Mouse (Mus musculus) olfactory bulb, adult 2 months (tissue): ENCODE measurements at regions not wholly inside any gene's neighbourhood (a gene's known extent, or its start where the extent isn't known, plus 50 kb on each side); places are given as distances from the start of the nearest gene placed in this dataset.

Source experiments
- H3K27ac ChIP-seq: fragments of 200-500 bp; 2 replicates; pipeline ENCODE4 v1.5.1; 2012; ENCODE audit warnings: low read depth, low read length; ENCODE audit not compliant: insufficient read depth
- H3K4me1 ChIP-seq: fragments of 200-500 bp; 2 replicates; pipeline ENCODE4 v1.6.1; 2012; ENCODE audit warnings: low read length; ENCODE audit not compliant: control insufficient read depth, insufficient read depth
- H3K4me3 ChIP-seq: fragments of 200-500 bp; 2 replicates; pipeline ENCODE4 v1.5.1; 2012; ENCODE audit warnings: mild to moderate bottlenecking, low read depth, low read length, moderate library complexity; ENCODE audit not compliant: insufficient read depth
- CTCF ChIP-seq: fragments of 200-500 bp; IDR thresholded peaks from 2 replicates; pipeline ENCODE4 v1.5.1; 2012; ENCODE audit warnings: low read depth, mild to moderate bottlenecking, low read length, moderate library complexity; ENCODE audit not compliant: insufficient read depth
- POLR2A ChIP-seq: fragments of 200-500 bp; IDR thresholded peaks from 2 replicates; pipeline ENCODE4 v1.6.1; 2012; ENCODE audit warnings: mild to moderate bottlenecking, low read depth, low read length, moderate library complexity; ENCODE audit not compliant: insufficient read depth
- WGBS: fragments of 180-500 bp; shearing (Covaris S2); methylation state at CpG from one replicate; pipeline ENCODE4 v1.1.7; 2018; 5-methylcytosine and 5-hydroxymethylcytosine counted together

DNA sequence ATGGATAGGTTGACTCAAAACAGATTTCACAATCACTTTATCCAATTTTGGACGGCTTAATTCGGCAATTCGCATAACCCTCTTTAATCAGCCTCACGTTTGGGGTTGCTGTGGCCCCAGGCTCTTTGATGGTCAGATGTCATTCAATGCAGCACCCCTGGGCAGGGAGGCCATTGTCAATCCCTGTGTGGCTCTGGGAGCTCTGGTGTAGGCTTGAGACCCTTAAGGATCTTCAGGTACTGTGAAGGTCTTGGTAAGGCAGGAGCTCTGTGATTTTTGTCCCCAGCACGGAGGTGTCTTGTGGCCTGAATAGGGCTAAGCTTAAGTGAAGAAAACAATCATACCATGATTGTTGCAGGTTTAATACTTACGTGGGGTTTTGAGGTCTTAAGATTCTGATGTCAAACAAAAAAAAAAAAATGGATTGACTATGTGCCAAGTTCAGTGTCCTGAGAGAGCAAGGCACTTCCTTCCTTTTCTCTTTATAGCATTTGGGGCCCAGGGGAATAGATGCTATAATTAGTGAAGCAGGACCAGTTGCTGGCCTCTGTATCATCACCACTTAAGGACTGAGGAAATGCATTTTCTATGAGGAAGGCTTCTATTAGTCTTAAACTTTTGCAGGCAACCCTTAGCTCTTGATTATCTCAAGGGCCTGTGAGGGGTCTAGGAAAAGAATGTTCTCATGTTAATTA, 98.9 kb downstream of the Ttc32 start:
- H3K4me1 ChIP-seq: no peaks in the 10 kb centered on the region; the same call in 1 of the 2 replicates
- H3K27ac ChIP-seq: no peak overlapping the region
- H3K4me3 ChIP-seq: no peak overlapping the region
- 76% methylated on average over 6 of the region's 6 CpGs for WGBS
- no peak for TF ChIP-seq CTCF
- no peak for TF ChIP-seq POLR2A

DNA sequence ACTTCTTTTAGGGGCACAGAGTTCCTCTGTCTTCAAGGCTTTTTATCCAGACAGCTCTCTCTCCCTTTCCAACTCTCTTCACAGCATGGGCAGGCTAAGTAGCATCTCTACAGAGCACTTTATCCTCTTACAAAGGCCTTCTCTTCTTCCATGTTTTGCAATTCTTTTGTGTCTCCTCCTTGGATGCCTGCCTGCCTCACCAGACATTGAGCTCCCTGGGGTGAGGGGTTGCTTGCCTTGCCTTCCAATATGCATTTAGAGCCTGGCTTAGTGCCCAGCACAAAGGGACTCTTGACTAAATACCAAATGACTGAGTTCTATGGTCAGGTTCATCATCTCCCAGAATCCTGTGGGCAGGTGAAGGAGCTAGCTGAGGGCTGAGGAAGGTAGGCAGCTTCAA, 102.8 kb downstream of the Ttc32 start:
- TF ChIP-seq CTCF: no peak
- no peak for TF ChIP-seq POLR2A
- H3K27ac ChIP-seq: no peak overlapping the region
- H3K4me3 ChIP-seq: no peak overlapping the region
- no peaks in the 10 kb centered on the region for H3K4me1 ChIP-seq

DNA sequence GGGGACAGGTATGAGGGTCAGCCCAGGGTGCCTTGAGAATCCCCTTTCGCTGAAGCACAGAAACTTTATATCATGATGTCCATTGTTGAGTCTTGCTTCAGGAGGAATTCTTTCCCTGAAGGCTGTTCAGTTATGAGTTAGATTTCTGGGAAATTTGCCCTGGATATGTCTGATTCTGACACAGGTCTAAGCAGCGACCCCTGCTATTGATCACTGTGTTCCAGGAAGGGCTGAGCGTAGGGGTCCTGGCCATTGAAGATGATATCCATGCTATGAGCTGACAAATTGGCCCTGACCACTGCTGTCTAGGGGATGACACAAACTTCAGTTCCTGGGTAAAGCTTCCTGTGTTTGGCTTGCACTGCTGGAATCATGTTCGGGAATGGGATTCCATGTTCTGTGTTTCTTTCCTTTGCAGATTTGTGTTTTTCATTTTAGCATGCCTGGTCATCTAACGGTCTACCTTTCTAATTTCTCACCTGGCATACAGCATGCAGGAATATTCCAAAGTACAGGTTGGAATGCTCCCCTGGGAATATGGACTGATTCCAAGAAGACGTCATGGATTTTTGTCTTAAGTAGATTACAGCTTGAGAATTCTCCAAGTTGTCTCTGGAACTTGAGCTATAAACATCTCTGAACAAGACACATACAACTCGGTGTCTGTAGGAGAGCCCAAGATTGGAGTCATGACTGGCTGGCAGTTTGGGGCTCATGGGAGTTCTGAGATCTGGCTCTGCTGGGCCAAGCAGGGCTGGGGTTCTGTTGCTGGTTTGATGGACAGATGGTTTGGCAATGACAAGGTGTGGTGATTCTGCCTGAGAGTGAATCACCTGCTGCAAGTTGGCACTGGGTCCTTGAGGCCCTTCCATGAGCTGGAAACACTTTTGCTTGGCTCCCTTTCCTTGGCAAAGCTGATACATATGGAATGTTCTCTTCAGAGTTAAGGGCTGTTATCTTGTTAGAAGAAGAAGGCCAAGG, 104.4 kb downstream of the Ttc32 start:
- TF ChIP-seq POLR2A (no peak), CTCF (no peak)
- no peaks in the 10 kb centered on the region for H3K4me1 ChIP-seq
- H3K4me3 ChIP-seq: no peak overlapping the region
- WGBS: 96% methylated on average over 7 of the region's 7 CpGs
- H3K27ac ChIP-seq: no peak overlapping the region

DNA sequence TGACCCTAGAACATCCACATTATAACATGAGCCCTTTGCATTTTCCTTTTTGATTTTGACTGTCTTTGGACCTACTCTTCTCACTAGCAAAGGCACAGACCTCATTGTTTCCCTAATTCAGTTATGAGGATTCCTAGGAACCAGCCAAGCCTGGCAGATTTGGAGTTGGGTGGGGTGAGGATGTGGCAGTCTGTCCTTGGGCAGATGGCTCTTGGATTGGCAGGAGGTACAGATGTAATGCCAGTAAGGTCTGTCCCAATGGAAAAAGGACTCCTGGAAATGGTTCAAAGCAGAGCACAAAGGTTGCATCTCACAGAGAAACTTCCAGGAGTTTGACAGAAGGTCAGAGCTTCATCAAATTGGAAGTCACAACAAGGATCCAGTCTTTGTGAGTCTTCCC, 121.2 kb downstream of the Ttc32 start:
- no peak for TF ChIP-seq POLR2A
- no peak for TF ChIP-seq CTCF
- H3K4me1 ChIP-seq: no peaks in the 10 kb centered on the region
- H3K27ac ChIP-seq: no peak overlapping the region
- H3K4me3 ChIP-seq: no peak overlapping the region

DNA sequence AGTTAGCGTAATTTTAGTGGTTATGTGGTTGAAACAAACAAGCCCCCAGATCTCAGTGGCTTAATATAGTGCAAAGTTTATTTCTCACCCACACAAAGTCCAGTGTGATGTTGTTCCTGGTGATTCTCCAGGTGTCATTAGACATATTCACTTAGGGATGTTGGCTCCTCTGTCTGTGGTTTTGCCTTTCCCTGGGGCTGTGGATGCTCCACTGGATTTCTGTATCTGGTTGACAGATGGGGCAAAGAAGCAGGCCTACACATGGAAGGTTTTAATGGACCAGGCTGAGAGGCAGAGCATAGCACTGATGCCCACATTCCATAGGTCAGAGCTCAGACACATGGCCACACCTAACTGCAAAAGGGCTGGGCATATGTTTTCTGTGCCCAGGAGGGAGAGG, 121.6 kb downstream of the Ttc32 start:
- TF ChIP-seq POLR2A (no peak), CTCF (no peak)
- H3K27ac ChIP-seq: no peak overlapping the region
- 97% methylated on average over 1 of the region's 1 CpGs for WGBS
- H3K4me1 ChIP-seq: no peaks in the 10 kb centered on the region
- no peak overlapping the region for H3K4me3 ChIP-seq

DNA sequence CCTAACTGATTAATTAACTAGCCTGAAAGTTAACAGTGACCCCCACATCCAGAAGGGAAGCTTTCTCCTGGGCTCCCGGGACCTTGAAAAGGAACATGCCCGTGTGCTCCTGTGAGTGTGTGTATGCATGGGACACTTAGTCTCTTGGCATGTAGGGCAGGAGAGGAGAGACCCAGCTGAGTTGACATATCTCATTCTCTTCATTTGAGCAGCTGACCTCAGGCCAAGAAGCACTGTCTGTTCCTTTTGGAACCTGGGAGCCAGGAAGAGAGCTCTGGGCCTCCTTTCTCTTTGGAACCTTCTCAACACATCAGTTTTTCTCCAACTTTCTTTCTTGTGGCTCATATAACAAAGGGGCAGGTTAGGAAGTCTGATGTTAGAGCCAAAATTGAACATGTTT, 124.7 kb downstream of the Ttc32 start:
- Histone ChIP-seq H3K4me1 (no peaks in the 10 kb centered on the region), H3K27ac (no peak overlapping the region), H3K4me3 (no peak overlapping the region)
- no peak for TF ChIP-seq CTCF
- no peak for TF ChIP-seq POLR2A
- WGBS: 91% methylated on average over 2 of the region's 2 CpGs

DNA sequence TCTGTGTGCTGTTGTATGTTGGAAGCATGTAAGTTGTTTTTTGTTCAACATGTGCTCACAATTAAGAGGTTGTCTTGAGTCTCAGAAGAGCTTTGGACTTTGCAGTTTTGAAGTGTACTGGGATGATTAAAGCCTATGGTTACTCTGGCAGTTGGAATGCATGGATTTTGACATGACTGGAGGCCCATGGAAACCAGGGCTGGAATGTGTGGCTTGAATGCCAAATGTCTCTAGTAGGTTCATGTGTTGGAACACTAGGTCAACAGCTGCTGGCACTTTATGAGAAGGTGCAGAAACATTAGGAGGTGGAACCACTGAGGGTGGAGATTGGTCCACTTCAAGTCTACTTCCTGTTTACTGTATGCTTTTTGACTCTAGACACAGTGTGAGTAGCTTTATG, 127.0 kb downstream of the Ttc32 start:
- TF ChIP-seq CTCF (no peak), POLR2A (no peak)
- H3K4me3 ChIP-seq: no peak overlapping the region
- no peaks in the 10 kb centered on the region for H3K4me1 ChIP-seq
- no peak overlapping the region for H3K27ac ChIP-seq

DNA sequence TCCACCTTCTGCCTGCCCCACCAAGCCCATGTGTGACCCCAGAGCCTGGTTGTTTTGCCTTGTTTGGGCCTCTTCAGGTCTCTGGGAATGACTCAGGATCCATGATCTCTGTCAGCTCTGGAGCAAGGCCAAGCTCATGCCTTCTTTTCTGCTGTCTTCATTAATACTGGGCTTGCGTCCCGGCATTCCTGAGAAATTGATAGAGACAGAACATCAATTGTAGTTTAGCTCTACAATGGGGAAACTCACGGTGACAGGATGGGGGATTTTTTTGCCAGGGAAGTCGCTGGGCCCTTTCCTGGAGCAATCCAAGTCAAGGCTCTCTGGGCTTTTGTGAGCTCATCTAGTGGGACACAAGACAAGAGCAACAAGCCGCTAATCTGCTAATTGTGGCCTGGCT, 129.0 kb downstream of the Ttc32 start:
- TF ChIP-seq POLR2A (no peak), CTCF (no peak)
- no peaks in the 10 kb centered on the region for H3K4me1 ChIP-seq
- H3K27ac ChIP-seq: no peak overlapping the region
- H3K4me3 ChIP-seq: no peak overlapping the region
- 54% methylated on average over 5 of the region's 5 CpGs for WGBS

DNA sequence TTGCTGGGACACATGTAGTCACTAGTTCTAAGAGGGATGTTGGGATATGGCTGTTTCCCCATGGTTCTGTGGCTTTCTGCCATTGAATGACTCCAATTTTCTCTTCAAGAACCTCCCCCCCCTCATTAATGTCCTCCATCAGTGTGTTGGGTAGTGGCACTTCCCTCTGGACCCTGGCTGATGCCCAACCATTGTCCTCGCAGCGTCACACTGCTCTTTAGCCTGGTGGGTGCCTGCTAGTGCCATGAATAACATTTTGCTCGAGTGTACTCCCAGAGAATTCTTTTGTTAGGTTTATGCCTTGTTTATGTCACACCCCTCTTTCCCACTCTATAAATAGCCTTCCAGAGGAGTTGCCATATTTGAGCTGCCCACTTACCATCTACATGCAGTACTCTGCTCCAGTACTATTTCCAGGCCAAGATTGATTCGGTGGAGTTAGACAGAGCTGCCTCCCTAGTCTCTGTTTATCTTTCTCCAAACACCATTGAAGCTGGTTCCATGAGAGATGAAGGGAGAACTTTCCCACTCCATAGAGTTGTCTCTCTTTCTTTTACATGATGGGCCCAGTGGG, 135.7 kb downstream of the Ttc32 start:
- Histone ChIP-seq H3K4me3 (no peak overlapping the region), H3K4me1 (no peaks in the 10 kb centered on the region), H3K27ac (no peak overlapping the region)
- WGBS: 41% methylated on average over 4 of the region's 4 CpGs
- no peak for TF ChIP-seq POLR2A
- no peak for TF ChIP-seq CTCF
